Mouse (Mus musculus): ENCODE measurements at regions not wholly inside any gene's neighbourhood (a gene's known extent, or its start where the extent isn't known, plus 50 kb on each side); places are given as distances from the start of the nearest gene placed in this dataset.

DNA sequence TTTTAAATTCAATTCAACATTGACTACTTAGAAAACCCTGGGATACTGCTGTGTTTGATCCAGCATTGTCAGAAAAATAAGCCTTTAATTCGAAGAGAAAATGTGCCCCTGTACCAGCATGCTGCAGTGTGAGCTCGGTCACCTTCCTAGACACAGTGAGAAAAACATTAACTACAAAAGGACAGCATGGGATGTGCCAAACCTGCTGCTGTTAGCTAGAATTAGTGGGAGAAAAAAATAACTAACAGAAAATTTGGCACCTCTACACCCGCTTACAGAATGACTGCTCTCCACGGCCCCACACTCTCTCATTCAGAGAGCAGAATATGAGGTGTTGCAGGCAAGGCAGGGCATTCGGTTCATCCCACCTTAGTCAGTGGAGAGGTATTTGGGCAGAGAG, 531.9 kb upstream of the Hs6st1 start:
- TF ChIP-seq GATA1 (IDR thresholded peaks at IDR 0.05; ENCODE audit: borderline replicate concordance, low read length) (no peak), FLI1 (IDR thresholded peaks at IDR 0.05; ENCODE audit: low read length) (no peak)

Measured in megakaryocyte, embryonic 14.5 days (primary cell).